Mouse (Mus musculus): ENCODE measurements around the gene Birc2.

- TF ChIP-seq NRF1 (IDR thresholded peaks at IDR 0.05; ENCODE audit: insufficient read depth, low read depth, low read length, poor library complexity, severe bottlenecking) (no peak), POLR2AphosphoS5 (IDR thresholded peaks at IDR 0.05; ENCODE audit: borderline replicate concordance, low read depth, low read length) (no peak), CTCF (IDR thresholded peaks at IDR 0.05 in 2 of 3, conservative IDR thresholded peaks at IDR 0.05 in 1 of 3; ENCODE audit: control insufficient read depth in 1 of 3, insufficient read depth in 1 of 3, low read depth in 2 of 3, low read length in 3 of 3, poor library complexity in 1 of 3, severe bottlenecking in 1 of 3) (no peak), POLR2A (IDR thresholded peaks at IDR 0.05; ENCODE audit: control insufficient read depth in 1 of 2, insufficient read depth in 1 of 2, low read depth in 1 of 2, low read length in 2 of 2, poor library complexity in 1 of 2) (no peak), USF1 (IDR thresholded peaks at IDR 0.05; ENCODE audit: low read depth, low read length) (no peak), ZC3H11A (IDR thresholded peaks at IDR 0.05; ENCODE audit: low read depth, low read length) (no peak), SIN3A (IDR thresholded peaks at IDR 0.05; ENCODE audit: low read length) (no peak), EP300 (IDR thresholded peaks at IDR 0.05; ENCODE audit: low read depth in 1 of 2, low read length in 2 of 2) (no peak), GABPA (IDR thresholded peaks at IDR 0.05; ENCODE audit: low read depth, low read length) (no peak), TBP (IDR thresholded peaks at IDR 0.05; ENCODE audit: low read depth, low read length) (no peak), UBTF (IDR thresholded peaks at IDR 0.05; ENCODE audit: borderline replicate concordance, insufficient read depth, low read depth, low read length) (no peak)
These were observed 60.9 kb downstream of the Birc2 start for GRCm38 (mm10) chr9:7775986-7776385.
